Mouse (Mus musculus) layer of hippocampus, adult 8-10 months (tissue): Measurements from ENCODE around the gene Tex14. TPM values are rescaled to one million over a fixed set of nuclear protein-coding genes. Genes with fewer than 3 reads are reported as not detected.

ENCODE experiments used
- DNase-seq, 2 experiments: peaks; one replicate each; pipeline ENCODE4 v3.0.0; 2022; ENCODE audit warnings: low spot score in 2 of 2
- total RNA-seq, 4 experiments: library from RNA; stranded (reverse); gene quantifications; 2 replicates each; pipeline ENCODE4 v1.2.4; 2022

Gene Tex14
- total RNA-seq, 4 experiments from 2014 or later = 0.08 to 1.2 (median 0.53) TPM

GRCm38 (mm10) chr11:87591526-87592353, 186.9 kb downstream of the Tex14 start, which contains the start of gene Mtmr4:
Gene Mtmr4, plus strand, starts transcription at chr11:87592162.
- peak; percentile 100 for DNase-seq

GRCm38 (mm10) chr11:87592354-87592695, 187.5 kb downstream of the Tex14 start:
- no peak for DNase-seq

- DNase-seq = no peak
Observed at GRCm38 (mm10) chr11:87592713-87593598, 188.1 kb downstream of the Tex14 start.

DNA sequence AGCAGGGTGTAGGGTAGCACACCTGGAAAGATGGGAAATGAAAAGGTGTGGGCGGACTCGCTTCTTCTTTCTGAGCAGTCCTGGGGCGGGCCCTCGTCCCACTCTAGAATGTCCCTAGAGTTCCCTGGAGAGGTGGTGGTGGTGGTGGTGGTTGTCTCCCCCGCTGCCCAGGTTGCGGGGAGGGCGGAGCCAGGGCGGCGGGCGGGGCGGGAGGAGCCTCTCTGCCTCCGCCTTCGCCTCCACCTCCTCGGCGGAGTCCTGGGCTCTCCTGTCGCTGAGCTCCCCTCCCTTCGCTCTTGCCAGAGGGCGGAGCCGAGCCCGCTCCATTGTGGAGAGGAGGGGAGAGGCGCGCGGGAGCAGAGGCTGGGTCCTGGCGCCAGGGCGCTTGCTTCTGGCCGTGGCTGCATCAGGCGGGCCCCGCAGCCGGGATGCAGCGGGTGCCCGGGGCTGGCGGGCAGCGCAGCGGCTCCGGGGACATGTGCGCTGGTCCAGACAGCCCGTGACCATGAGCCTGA, 190.5 kb downstream of the Tex14 start:
- DNase-seq = peak; percentile 76 to 77

- DNase-seq = no peak
Observed at GRCm38 (mm10) chr11:87595976-87596375, 191.1 kb downstream of the Tex14 start.

DNA sequence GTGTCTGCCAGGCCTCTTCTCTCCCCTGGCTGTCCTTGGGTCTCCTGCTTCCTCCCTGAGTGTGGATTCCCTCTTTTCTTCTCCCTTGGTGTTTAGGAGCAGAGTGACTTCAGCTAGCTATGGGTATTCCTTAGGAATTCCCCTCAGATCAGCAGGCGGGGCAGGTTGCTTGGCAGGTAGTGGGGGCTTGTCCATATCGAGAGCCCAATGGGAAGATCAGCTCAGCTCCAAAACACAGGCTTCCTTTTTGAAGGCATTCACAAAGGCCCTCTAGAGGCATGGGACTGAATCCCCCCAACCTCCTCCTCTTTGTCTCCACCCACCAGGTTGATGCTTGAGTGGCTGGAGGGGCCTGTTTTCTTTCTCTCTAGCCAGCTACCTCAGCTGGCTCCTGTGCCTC, 191.6 kb downstream of the Tex14 start:
- DNase-seq = no peak

- DNase-seq = no peak
Observed at GRCm38 (mm10) chr11:87597061-87597460, 192.2 kb downstream of the Tex14 start.

- DNase-seq = no peak
Observed at GRCm38 (mm10) chr11:87599395-87600089, 194.7 kb downstream of the Tex14 start.

- no peak for DNase-seq
Observed at GRCm38 (mm10) chr11:87600322-87600853, 195.5 kb downstream of the Tex14 start.

GRCm38 (mm10) chr11:87602234-87602633, 197.4 kb downstream of the Tex14 start:
- DNase-seq = no peak

DNA sequence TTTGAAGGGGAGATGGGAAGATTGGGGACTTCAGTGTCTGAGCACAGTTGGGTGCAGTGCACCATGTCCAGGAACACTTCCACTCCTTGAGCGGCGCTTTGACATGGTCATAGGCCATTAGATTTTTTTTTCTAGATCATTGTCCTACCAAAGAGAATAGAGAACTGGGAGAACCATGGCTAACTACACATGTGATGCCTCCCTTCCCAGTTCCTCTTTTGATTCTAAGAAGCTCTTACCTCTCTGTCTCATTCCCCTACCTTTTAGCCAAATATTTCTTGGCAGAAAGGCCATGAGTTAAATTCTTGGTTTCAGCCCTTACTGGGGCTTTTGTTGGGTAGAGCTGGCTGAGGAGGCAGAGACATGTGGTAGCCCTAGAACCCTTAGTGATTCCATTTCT, 198.7 kb downstream of the Tex14 start:
- DNase-seq = no peak

Other genes starting within 250 kb of the Tex14 start
- gene Ppm1e, start 46.0 kb upstream of the Tex14 start, total RNA-seq = 100 to 1,000 TPM; 211 to 248 (median 227) TPM
- gene Rad51c, start 111 bp upstream of the Tex14 start, total RNA-seq = 1 to 10 TPM; 3.0 to 6.7 (median 3.6) TPM
- not detected for gene Gm11492, start 161.6 kb downstream of the Tex14 start, total RNA-seq
- gene Sept4, start 163.8 kb downstream of the Tex14 start, total RNA-seq = 100 to 1,000 TPM; 174 to 201 (median 193) TPM
- 100 to 1,000 TPM in 1 of 4 experiments, 10 to 100 TPM in 3; 75.1 to 105 (median 86.8) TPM for gene Mtmr4, start 187.1 kb downstream of the Tex14 start, total RNA-seq
- under 1 TPM; 0.45 to 0.77 (median 0.57) TPM for gene Hsf5, start 212.1 kb downstream of the Tex14 start, total RNA-seq